Mouse (Mus musculus): ENCODE results near the gene Rcan3. TPM values are rescaled to one million over a fixed set of nuclear protein-coding genes. Genes with fewer than 3 reads are reported as not detected.
A peak's percentile ranks its signal among the peaks of the same experiment; 100 is the strongest.

Rcan3 gene
- polyA plus RNA-seq (2016; fragmentation: Nextera tagmentation; extraction: Ambion mirVana), result 17.5 and 17.6 TPM in 2 replicates

GRCm38 (mm10) chr4:135433443-135434394 is at the start of gene Rcan3:
Rcan3 (minus strand) TSS chr4:135433853.
- Histone ChIP-seq H3K9me3 (no peaks in the 10 kb centered on the region), H3K4me1 (peaks cover 12% of the 10 kb centered on the region), H3K36me3 (no peaks in the 10 kb centered on the region), H3K9ac (replicated peaks) (peak within 1 kb of the TSS; percentile 78), H3K27me3 (peaks cover 11% of the 10 kb centered on the region), H3K27ac (replicated peaks) (peak within 1 kb of the TSS; percentile 20; the same call in 1 of the 2 replicates), H3K4me2 (replicated peaks) (peak within 1 kb of the TSS; percentile 77), H3K4me3 (peak within 1 kb of the TSS; percentile 76)
- ATAC-seq (ENCODE audit: low FRiP score, low read depth), result peak; percentile 77
- under 1% methylated on average over 61 of the region's 79 CpGs for WGBS

DNA sequence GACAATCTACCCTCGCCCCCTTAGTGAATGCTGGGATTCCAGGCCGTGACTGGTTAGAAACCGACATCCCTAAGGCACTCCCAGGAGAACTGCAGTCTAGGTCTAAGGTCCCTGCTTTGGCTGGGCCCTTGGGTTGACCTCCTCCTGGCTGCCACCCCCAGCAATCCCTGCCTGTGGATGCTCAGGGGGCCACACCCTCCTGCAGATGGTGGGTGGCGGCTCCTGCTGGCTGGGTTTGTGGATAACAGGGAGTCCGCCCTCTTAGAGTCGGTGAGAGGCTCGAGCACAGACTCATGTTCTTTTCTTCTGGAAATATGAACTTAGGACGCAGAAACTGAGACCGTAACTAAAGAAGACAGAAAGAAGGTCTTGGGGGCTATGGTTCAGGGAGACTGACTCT is 46.7 kb upstream of the Rcan3 start:
- no peak overlapping the region for H3K27ac ChIP-seq (replicated peaks)
- H3K4me3 ChIP-seq, result no peak overlapping the region
- H3K36me3 ChIP-seq, result no peaks in the 10 kb centered on the region
- no peak for ATAC-seq (ENCODE audit: low FRiP score, low read depth)
- no peak overlapping the region for H3K9ac ChIP-seq (replicated peaks)
- H3K27me3 ChIP-seq, result no peaks in the 10 kb centered on the region
- H3K9me3 ChIP-seq, result no peaks in the 10 kb centered on the region
- WGBS, result 77% methylated on average over 9 of the region's 9 CpGs
- no peak overlapping the region for H3K4me2 ChIP-seq (replicated peaks)
- no peaks in the 10 kb centered on the region for H3K4me1 ChIP-seq

DNA sequence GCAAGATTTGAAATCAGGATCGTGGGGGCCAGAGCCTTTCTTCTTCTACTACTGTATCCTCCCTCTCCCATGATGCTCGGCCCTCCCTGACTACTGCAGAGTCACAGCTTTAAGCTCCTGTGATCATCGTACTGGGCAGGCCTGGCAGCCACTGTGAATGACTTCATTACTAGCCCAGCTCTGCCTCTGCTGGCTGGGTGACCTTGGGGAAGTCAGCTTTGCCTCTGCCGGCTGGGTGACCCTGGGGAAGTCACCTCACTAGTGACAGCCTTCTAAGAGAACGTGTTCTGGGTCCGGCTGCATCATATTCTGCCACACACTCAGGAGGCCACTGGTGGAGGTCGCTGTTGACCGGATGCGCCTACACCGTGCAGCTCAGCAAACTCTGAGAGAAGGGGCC is 44.2 kb upstream of the Rcan3 start:
- no peak overlapping the region for H3K4me3 ChIP-seq
- ATAC-seq (ENCODE audit: low FRiP score, low read depth), result no peak
- H3K4me2 ChIP-seq (replicated peaks), result no peak overlapping the region
- 83% methylated on average over 10 of the region's 10 CpGs for WGBS
- no peaks in the 10 kb centered on the region for H3K27me3 ChIP-seq
- no peak overlapping the region for H3K27ac ChIP-seq (replicated peaks)
- no peak overlapping the region for H3K9ac ChIP-seq (replicated peaks)
- no peaks in the 10 kb centered on the region for H3K4me1 ChIP-seq
- no peaks in the 10 kb centered on the region for H3K9me3 ChIP-seq
- no peaks in the 10 kb centered on the region for H3K36me3 ChIP-seq

GRCm38 (mm10) chr4:135463406-135463805 is 29.8 kb upstream of the Rcan3 start:
- 92% methylated on average over 11 of the region's 11 CpGs for WGBS
- H3K27ac ChIP-seq (replicated peaks), result no peak overlapping the region
- ATAC-seq (ENCODE audit: low FRiP score, low read depth), result no peak

GRCm38 (mm10) chr4:135453572-135453971 is 19.9 kb upstream of the Rcan3 start:
- Histone ChIP-seq H3K4me1 (peaks cover 10% of the 10 kb centered on the region), H3K4me3 (no peak overlapping the region), H3K27ac (replicated peaks) (no peak overlapping the region), H3K9me3 (no peaks in the 10 kb centered on the region), H3K9ac (replicated peaks) (no peak overlapping the region), H3K4me2 (replicated peaks) (no peak overlapping the region), H3K36me3 (no peaks in the 10 kb centered on the region), H3K27me3 (no peaks in the 10 kb centered on the region)
- 78% methylated on average over 12 of the region's 12 CpGs for WGBS
- ATAC-seq (ENCODE audit: low FRiP score, low read depth), result no peak

More at GRCm38 (mm10) chr4:135463406-135463805, 29.8 kb upstream of the Rcan3 start:
- Histone ChIP-seq H3K9ac (replicated peaks) (no peak overlapping the region), H3K4me2 (replicated peaks) (no peak overlapping the region), H3K4me3 (no peak overlapping the region), H3K36me3 (no peaks in the 10 kb centered on the region), H3K4me1 (no peaks in the 10 kb centered on the region), H3K9me3 (no peaks in the 10 kb centered on the region), H3K27me3 (no peaks in the 10 kb centered on the region)

DNA sequence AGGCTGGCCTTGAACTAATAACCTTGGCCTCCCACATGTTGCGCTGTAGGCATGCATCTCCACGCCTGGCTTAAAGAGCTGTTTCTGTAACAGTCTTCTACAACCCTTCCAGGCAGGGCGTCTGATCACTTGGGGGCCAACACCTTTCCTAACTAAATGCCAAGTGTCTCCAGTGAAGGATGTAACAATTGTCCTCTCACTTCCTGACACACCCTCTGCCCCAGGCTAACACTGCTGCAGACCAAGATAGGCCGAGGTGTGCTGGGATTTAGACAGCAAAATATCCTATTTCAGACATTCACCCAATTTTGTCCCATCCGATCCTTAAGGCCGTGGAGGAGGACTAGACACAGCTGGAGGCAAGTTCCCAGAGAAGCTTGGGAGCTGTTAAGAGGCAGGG is 19.5 kb upstream of the Rcan3 start:
- H3K4me1 ChIP-seq, result peaks cover 10% of the 10 kb centered on the region
- H3K27me3 ChIP-seq, result no peaks in the 10 kb centered on the region
- no peak for ATAC-seq (ENCODE audit: low FRiP score, low read depth)
- no peak overlapping the region for H3K4me3 ChIP-seq
- H3K9ac ChIP-seq (replicated peaks), result no peak overlapping the region
- WGBS, result 79% methylated on average over 6 of the region's 6 CpGs
- H3K4me2 ChIP-seq (replicated peaks), result no peak overlapping the region
- no peaks in the 10 kb centered on the region for H3K36me3 ChIP-seq
- no peak overlapping the region for H3K27ac ChIP-seq (replicated peaks)
- no peaks in the 10 kb centered on the region for H3K9me3 ChIP-seq

- H3K4me3 ChIP-seq, result no peak overlapping the region
- H3K27ac ChIP-seq (replicated peaks), result no peak overlapping the region
- H3K36me3 ChIP-seq, result no peaks in the 10 kb centered on the region
- 56% methylated on average over 18 of the region's 18 CpGs for WGBS
- H3K27me3 ChIP-seq, result no peaks in the 10 kb centered on the region
- peak overlapping the region; percentile 17; the same call in 1 of the 2 replicates for H3K4me2 ChIP-seq (replicated peaks)
- peaks cover 10% of the 10 kb centered on the region for H3K4me1 ChIP-seq
- no peak for ATAC-seq (ENCODE audit: low FRiP score, low read depth)
- H3K9me3 ChIP-seq, result no peaks in the 10 kb centered on the region
- H3K9ac ChIP-seq (replicated peaks), result no peak overlapping the region
Measured at GRCm38 (mm10) chr4:135451360-135452015, 17.8 kb upstream of the Rcan3 start.

DNA sequence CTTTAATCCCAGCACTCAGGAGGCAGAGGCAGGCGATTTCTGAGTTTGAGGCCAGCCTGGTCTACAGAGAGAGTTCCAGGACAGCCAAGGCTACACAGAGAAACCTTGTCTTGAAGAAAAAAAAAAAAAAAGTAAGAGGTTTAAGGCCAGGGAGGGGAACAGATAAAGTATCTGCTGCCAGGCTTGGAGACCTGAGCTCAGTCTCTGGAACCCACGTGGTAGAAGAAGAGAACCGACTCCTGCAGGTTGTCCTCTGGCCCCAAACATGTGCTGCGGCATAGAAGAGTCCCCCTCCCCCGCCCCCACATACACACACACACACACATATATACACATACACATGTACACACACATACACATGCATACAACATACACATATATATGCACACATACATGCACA is 8.8 kb upstream of the Rcan3 start:
- no peak for ATAC-seq (ENCODE audit: low FRiP score, low read depth)
- no peaks in the 10 kb centered on the region for H3K27me3 ChIP-seq
- no peaks in the 10 kb centered on the region for H3K36me3 ChIP-seq
- 85% methylated on average over 5 of the region's 5 CpGs for WGBS
- H3K9ac ChIP-seq (replicated peaks), result no peak overlapping the region
- peaks cover 6% of the 10 kb centered on the region; the same call in 1 of the 2 replicates for H3K4me1 ChIP-seq
- H3K4me2 ChIP-seq (replicated peaks), result no peak overlapping the region
- no peak overlapping the region for H3K4me3 ChIP-seq
- no peaks in the 10 kb centered on the region for H3K9me3 ChIP-seq
- H3K27ac ChIP-seq (replicated peaks), result no peak overlapping the region

DNA sequence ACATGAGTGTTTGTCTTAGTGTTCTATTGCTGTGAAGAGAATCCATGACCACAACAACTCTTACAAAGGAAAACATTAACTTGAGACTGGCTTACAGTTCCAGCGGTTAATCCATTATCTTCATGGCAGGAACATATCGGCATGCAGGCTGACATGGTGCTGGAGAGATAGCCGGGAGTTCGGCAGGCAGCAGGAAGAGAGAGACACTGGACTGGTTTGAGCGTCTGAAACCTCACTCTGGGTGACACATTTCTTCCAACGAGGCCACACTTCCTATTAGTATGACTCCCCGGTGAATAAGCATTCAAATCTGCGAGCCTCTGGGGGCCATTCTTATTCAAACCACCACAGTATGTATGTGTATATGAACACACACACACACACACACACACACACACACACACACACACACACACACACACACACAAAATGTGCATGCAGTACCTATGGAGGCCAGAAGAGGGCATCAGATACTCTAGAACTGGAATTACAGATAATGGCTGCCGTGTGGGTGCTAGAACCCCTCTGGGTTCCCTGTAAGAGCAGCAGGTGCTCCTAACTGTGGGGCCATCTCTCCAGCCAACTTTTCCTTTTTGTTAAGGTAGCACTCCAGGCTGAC is 6.4 kb upstream of the Rcan3 start:
- Histone ChIP-seq H3K36me3 (no peaks in the 10 kb centered on the region), H3K4me1 (peaks cover 6% of the 10 kb centered on the region; the same call in 1 of the 2 replicates), H3K9me3 (no peaks in the 10 kb centered on the region), H3K27me3 (peaks cover 11% of the 10 kb centered on the region), H3K27ac (replicated peaks) (no peak overlapping the region), H3K9ac (replicated peaks) (no peak overlapping the region), H3K4me2 (replicated peaks) (no peak overlapping the region), H3K4me3 (no peak overlapping the region)
- 74% methylated on average over 9 of the region's 9 CpGs for WGBS
- no peak for ATAC-seq (ENCODE audit: low FRiP score, low read depth)

- 0 out of 2 replicates have a peak overlapping the region, but pooled peaks have one; percentile 34 for H3K9ac ChIP-seq (replicated peaks)
- peaks cover 11% of the 10 kb centered on the region for H3K27me3 ChIP-seq
- no peak overlapping the region; the same call in 1 of the 2 replicates for H3K27ac ChIP-seq (replicated peaks)
- H3K4me1 ChIP-seq, result peaks cover 11% of the 10 kb centered on the region
- no peak overlapping the region for H3K4me3 ChIP-seq
- peak overlapping the region; percentile 38 for H3K4me2 ChIP-seq (replicated peaks)
- ATAC-seq (ENCODE audit: low FRiP score, low read depth), result peak; percentile 69
- H3K36me3 ChIP-seq, result no peaks in the 10 kb centered on the region
- WGBS, result 4% methylated on average over 15 of the region's 15 CpGs
- H3K9me3 ChIP-seq, result no peaks in the 10 kb centered on the region
Measured at GRCm38 (mm10) chr4:135439188-135439647, 5.6 kb upstream of the Rcan3 start.

DNA sequence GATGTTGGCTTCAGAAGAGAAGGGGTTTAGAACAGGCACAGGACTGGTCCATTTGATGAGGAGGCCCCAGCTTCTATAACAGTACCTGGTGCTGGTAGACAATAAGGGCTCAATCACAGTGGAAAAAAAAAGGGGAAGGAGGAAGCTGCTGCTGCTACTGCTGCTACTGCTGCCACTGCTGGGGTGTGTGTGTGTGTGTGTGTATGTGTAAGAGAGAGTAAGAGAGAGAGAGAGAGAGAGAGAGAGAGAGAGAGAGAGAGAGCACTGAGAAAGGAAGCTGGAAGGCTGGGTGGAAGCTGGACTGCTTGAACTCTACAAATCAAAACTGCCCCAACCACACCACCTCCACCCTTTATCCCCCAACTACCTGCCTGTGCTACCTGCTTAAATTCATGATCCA is 4.3 kb upstream of the Rcan3 start:
- ATAC-seq (ENCODE audit: low FRiP score, low read depth), result no peak

More for the DNA sequence above, 4.3 kb upstream of the Rcan3 start:
- peaks cover 16% of the 10 kb centered on the region for H3K4me1 ChIP-seq
- no peak overlapping the region for H3K4me3 ChIP-seq
- no peak overlapping the region for H3K4me2 ChIP-seq (replicated peaks)
- H3K9ac ChIP-seq (replicated peaks), result no peak overlapping the region
- H3K36me3 ChIP-seq, result no peaks in the 10 kb centered on the region
- H3K27me3 ChIP-seq, result peaks cover 11% of the 10 kb centered on the region
- no peak overlapping the region for H3K27ac ChIP-seq (replicated peaks)
- H3K9me3 ChIP-seq, result no peaks in the 10 kb centered on the region
